10 mouse cellular contexts compared by ENCODE assay signal in genomic region chr10:83019497-83020270, GRCm38 (mm10). TPM values are rescaled to one million over a fixed set of nuclear protein-coding genes. Genes with fewer than 3 reads are reported as not detected.
A peak's percentile ranks its signal among the peaks of the same experiment; 100 is the strongest.
DNase-seq lines count a peak whose midpoint lies in the region; ATAC-seq and TF ChIP-seq lines count a peak whose summit lies in the region.
"Had no signal": no experiment of that assay in that cellular context is flagged by ENCODE, and none has a peak within 500 bp of the region (broad histone marks: within the 10 kb centered on the region; RNA-seq: fewer than 3 reads in every experiment).

No protein-coding gene starts in this region.

- H3K4me1 ChIP-seq in forebrain, embryonic 11.5 days (replicated peaks; ENCODE audit: control insufficient read depth, insufficient read depth, low read length), result peaks cover 16% of the 10 kb centered on the region; the same call in 1 of the 2 replicates
- H3K4me1 ChIP-seq in liver, postnatal 0 days (ENCODE audit: insufficient read depth), result peaks cover 26% of the 10 kb centered on the region

- TF ChIP-seq EP300 in liver, postnatal 0 days (IDR thresholded peaks at IDR 0.05; ENCODE audit: low read depth), result peak; percentile 97

- peak; percentile 30 for DNase-seq in kidney, postnatal 10 days
- DNase-seq in kidney, adult 11 months, result no peak
- peak; percentile 79 for DNase-seq in forebrain, embryonic 11.5 days (ENCODE audit: low spot score)
- peak; percentile 70 for DNase-seq in liver, postnatal 0 days
- DNase-seq in spleen, postnatal 14 days (ENCODE audit: low spot score in 2 of 2), result peak; percentile 43 to 49
- no peak for DNase-seq in layer of hippocampus, adult 9-11 months
- no peak for DNase-seq in kidney, adult 8-10 months
- no peak for DNase-seq in cerebellum, adult 8-10 months
- DNase-seq: gastrocnemius, postnatal 10 days had no signal

- ATAC-seq in forebrain, embryonic 11.5 days (replicated peaks; ENCODE audit: low FRiP score), result peak; percentile 75
- peak; percentile 91 for ATAC-seq in liver, postnatal 0 days

- H3K4me2 ChIP-seq in forebrain, embryonic 11.5 days (ENCODE audit: low read depth, low read length, severe bottlenecking), result peak overlapping the region; percentile 26; the same call in 1 of the 2 replicates
- peak overlapping the region; percentile 64 for H3K4me2 ChIP-seq in liver, postnatal 0 days (ENCODE audit: low read depth, low read length)

- H3K27me3 ChIP-seq in forebrain, embryonic 11.5 days (ENCODE audit: control insufficient read depth, insufficient read depth, low read length), result no peaks in the 10 kb centered on the region
- no peaks in the 10 kb centered on the region for H3K27me3 ChIP-seq in liver, postnatal 0 days (ENCODE audit: insufficient read depth, low read length)

- no peak overlapping the region; the same call in 1 of the 2 replicates for H3K4me3 ChIP-seq in forebrain, embryonic 11.5 days (ENCODE audit: low read depth, low read length)
- no peak overlapping the region for H3K4me3 ChIP-seq in liver, postnatal 0 days (ENCODE audit: low read depth, low read length)

- H3K9me3 ChIP-seq in forebrain, embryonic 11.5 days (ENCODE audit: control insufficient read depth, low read length), result no peaks in the 10 kb centered on the region
- peaks cover 5% of the 10 kb centered on the region; the same call in 1 of the 2 replicates for H3K9me3 ChIP-seq in liver, postnatal 0 days (ENCODE audit: low read length)

- WGBS in forebrain, embryonic 11.5 days, result 26% methylated on average over 19 of the region's 19 CpGs
- 50% methylated on average over 19 of the region's 19 CpGs for WGBS in liver, postnatal 0 days (ENCODE audit: insufficient replicate concordance)

- H3K27ac ChIP-seq in forebrain, embryonic 11.5 days (ENCODE audit: low read depth, low read length), result peak overlapping the region; percentile 51; the same call in 1 of the 2 replicates
- H3K27ac ChIP-seq in liver, postnatal 0 days (ENCODE audit: low read depth), result peak overlapping the region; percentile 85
- H3K27ac ChIP-seq: macrophage had no signal

- peak overlapping the region; percentile 50 for H3K9ac ChIP-seq in forebrain, embryonic 11.5 days (ENCODE audit: low read length)
- no peak overlapping the region for H3K9ac ChIP-seq in liver, postnatal 0 days (replicated peaks)

- TF ChIP-seq CTCF in liver, postnatal 0 days (IDR thresholded peaks at IDR 0.05; ENCODE audit: low read depth), result no peak

- no peaks in the 10 kb centered on the region for H3K36me3 ChIP-seq in forebrain, embryonic 11.5 days (ENCODE audit: control insufficient read depth, insufficient read depth, low read length)
- H3K36me3 ChIP-seq in liver, postnatal 0 days (replicated peaks; ENCODE audit: insufficient read depth, low read length), result no peaks in the 10 kb centered on the region

RNA-seq across cellular contexts. Expression of gene Chst11, which starts 34.4 kb away (rescaled TPM):
- 1.9 and 2.4 TPM in 2 replicates for polyA plus RNA-seq in forebrain, embryonic 11.5 days (2014; fragmentation: Nextera tagmentation; extraction: Ambion mirVana)
- polyA plus RNA-seq in liver, postnatal 0 days (2015; fragmentation: Nextera tagmentation; extraction: Ambion mirVana), result 0.40 and 0.45 TPM in 2 replicates

Comparison
In these comparisons a context has a peak if more than half of its experiments do, and no peak if none do; other contexts are left out.
1. DNase-seq: peak in kidney, postnatal 10 days (single experiment), forebrain, embryonic 11.5 days (single experiment), liver, postnatal 0 days (single experiment) and spleen, postnatal 14 days (2 of 2); none in kidney, adult 11 months (single experiment), layer of hippocampus, adult 9-11 months (single experiment), kidney, adult 8-10 months (0 of 2) and cerebellum, adult 8-10 months (single experiment).